Mouse (Mus musculus) heart, adult 2 months (tissue): ENCODE measurements at regions not wholly inside any gene's neighbourhood (a gene's known extent, or its start where the extent isn't known, plus 50 kb on each side); places are given as distances from the start of the nearest gene placed in this dataset.

ENCODE experiments used
- CTCF ChIP-seq: fragments of 200-600 bp; IDR thresholded peaks from 2 replicates; pipeline ENCODE4 v1.8.1; 2022; ENCODE audit warnings: antibody characterized with exemption, mild to moderate bottlenecking, moderate library complexity
- EP300 ChIP-seq: fragments of 200-500 bp; IDR thresholded peaks from 2 replicates; pipeline ENCODE4 v1.6.1; 2011; ENCODE audit warnings: low read depth, low read length, control low read depth; ENCODE audit not compliant: insufficient read depth

- TF ChIP-seq EP300 (no peak), CTCF (no peak)
These were observed 570.5 kb downstream of the Lmo7 start for GRCm38 (mm10) chr14:102300251-102300650.
